Mouse (Mus musculus): ENCODE data around the gene Gm1043.

Gm1043 gene

GRCm38 (mm10) chr5:37109280-37109849, 24.2 kb downstream of the Gm1043 start:
- in situ Hi-C loops (cut with MboI, MseI): no loop called here

DNA sequence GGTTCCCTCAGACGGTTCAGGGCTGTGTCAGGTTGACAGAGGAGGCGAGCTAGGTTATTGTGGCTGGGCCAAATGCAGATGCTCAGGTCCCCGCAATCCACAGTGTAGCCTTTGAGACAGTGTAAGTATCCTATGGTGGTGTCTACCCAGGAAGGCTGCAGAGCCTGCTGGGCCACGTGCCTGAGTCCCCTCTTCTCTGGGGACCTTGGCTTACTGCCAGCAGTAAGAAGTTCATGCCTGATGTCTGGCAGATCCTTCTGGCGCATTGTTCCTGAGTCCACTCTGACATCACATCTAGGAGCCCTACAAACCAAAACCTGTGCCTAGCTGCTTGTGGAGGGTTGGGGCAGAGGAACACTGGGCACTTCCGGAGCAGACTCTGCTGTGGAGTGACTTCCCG, 27.2 kb downstream of the Gm1043 start:
- in situ Hi-C loops (cut with MboI, MseI): loop anchor here (5.0 kb wide), 1 partner anchor 155 kb away; no protein-coding TSS in a partner anchor

GRCm38 (mm10) chr5:37117126-37117525, 32.0 kb downstream of the Gm1043 start:
- in situ Hi-C loops (cut with MboI, MseI): loop anchor here (5.0 kb wide), 1 partner anchor 85 kb away; no protein-coding TSS in a partner anchor

DNA sequence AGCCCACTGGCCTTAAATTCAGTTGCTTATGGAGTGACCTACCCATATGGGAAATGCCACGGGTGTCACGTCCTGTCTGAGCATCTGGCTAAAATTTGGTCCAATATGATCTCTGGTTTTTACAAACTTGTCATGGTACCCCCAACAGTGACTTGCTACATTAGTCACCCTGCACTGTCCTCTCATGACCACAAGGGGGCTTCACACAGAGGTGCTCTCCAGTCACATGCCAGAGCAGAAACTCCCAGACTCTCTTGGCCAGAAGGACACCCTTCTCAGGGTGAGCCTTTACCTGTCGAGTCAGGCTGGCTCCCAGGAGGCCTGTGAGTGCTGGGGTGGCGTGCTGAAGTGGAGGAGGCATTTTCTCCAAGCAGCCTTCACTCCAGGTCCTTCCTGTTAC, 33.1 kb downstream of the Gm1043 start:
- in situ Hi-C loops (cut with MboI, MseI): loop anchor here (5.0 kb wide), 1 partner anchor 84 kb away; no protein-coding TSS in a partner anchor

DNA sequence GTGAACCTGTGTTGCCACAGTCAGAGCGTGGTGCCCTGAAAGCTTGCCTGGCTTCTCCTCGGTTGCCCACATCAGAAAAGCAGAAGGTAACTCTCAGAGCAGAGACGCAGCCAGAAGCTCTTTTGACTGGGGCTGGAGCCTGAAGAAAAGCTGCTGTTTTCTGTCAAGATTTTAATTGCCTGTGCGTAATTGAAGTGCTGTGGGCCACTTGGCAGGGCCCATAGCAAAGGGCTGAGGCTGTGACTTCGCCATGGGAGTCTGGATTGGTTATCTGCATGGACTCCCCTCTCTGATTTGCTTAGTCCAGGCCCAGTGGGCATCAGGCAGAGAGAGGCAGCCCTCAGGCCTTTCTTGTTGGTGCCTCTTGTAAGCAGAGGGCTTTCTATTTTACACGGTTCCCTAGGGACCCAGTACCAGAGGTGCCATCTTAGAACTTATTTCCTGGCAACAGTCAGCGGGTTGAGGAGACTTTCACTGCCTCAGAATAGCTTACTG, 36.1 kb downstream of the Gm1043 start:
- in situ Hi-C loops (cut with MboI, MseI): no loop called here

DNA sequence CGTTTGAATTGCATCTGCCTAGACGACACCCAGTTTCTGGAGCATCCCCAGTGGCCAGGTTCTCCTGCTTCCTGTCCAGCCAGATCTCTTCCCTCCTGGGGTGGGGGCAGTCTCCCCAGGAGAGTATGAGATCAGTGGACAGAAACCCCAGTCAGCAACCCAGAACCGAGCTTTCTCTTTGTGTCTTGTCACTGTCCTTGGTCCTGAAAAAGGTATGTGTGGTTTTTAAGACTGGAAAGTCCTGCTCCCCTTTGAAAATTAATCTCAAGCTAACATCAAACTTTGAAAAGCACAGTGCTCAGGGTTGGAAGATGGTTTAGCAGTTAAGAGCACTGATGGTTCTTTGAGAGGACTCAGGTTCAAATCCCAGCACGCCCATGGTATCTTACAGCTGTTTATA, 46.7 kb downstream of the Gm1043 start:
- in situ Hi-C loops (cut with MboI, MseI): no loop called here

- in situ Hi-C loops (cut with MboI, MseI): no loop called here
These were observed 56.6 kb downstream of the Gm1043 start for GRCm38 (mm10) chr5:37141745-37142144.

GRCm38 (mm10) chr5:37147536-37147935, 62.4 kb downstream of the Gm1043 start:
- in situ Hi-C loops (cut with MboI, MseI): no loop called here

DNA sequence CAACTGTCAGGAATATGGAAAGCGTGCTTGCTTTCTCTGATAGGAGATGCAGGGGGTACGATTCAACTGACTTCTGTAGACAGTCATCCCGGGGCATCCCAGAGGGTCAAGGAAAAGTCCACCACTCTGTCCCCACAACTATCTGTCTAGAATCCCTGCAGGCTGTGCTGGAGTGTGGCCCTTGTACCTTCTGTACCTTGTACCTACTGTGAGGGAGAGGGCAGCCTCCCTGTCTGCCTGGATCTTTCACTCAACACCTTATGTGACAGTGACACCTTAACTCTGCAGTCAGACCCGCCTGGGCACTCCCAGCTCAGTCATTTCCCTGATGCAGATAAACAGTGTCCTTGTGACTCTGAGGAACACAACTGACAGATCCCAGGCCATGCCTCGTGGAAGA, 65.5 kb downstream of the Gm1043 start:
- in situ Hi-C loops (cut with MboI, MseI): no loop called here

DNA sequence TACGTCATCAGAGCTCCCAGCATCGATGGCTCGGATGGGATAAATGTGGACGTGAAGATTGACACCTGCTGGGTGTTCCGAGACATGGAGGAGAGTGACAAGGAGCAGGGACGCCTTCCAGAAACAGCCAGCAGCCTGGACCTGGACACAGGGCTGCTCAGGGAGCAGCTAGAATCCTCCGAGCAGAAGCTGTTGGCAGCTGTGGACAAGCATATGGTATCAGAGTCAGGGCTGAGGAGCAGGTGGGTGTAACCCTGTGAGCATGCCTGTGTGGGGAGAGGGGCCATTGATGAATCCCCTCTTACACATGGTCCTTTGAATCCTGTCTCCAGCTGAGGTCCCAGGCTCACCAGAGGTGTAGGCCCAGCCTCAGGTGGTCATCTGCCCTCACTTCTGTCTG, 69.3 kb downstream of the Gm1043 start:
- in situ Hi-C loops (cut with MboI, MseI): no loop called here

DNA sequence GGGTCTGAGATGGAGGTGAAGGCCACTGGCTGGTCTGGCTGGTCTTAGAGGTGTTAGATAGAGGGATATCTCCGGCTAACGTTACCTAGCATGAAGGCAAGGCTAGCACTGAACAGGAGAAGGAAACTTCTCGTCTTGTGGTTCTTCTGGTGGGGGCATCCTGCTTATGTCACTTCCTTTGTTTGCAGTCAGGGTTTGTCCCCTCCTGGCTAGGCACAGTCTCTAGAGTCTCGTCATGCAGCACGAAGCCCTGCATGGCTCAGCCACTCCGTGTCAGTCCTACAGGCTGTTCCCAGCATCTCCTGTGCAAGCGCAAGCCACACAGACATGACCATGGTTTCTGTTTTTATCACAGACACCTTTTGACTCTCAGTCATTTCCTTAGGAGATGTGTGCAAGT, 73.2 kb downstream of the Gm1043 start:
- in situ Hi-C loops (cut with MboI, MseI): no loop called here

- in situ Hi-C loops (cut with MboI, MseI): no loop called here
These were observed 78.0 kb downstream of the Gm1043 start for GRCm38 (mm10) chr5:37162871-37163781.

GRCm38 (mm10) chr5:37176466-37176865, 91.3 kb downstream of the Gm1043 start:
- in situ Hi-C loops (cut with MboI, MseI): no loop called here

GRCm38 (mm10) chr5:37177061-37177460, 91.9 kb downstream of the Gm1043 start:
- in situ Hi-C loops (cut with MboI, MseI): no loop called here

GRCm38 (mm10) chr5:37178811-37179210, 93.6 kb downstream of the Gm1043 start:
- in situ Hi-C loops (cut with MboI, MseI): no loop called here

- in situ Hi-C loops (cut with MboI, MseI): no loop called here
These were observed 94.7 kb downstream of the Gm1043 start for GRCm38 (mm10) chr5:37179872-37180271.

DNA sequence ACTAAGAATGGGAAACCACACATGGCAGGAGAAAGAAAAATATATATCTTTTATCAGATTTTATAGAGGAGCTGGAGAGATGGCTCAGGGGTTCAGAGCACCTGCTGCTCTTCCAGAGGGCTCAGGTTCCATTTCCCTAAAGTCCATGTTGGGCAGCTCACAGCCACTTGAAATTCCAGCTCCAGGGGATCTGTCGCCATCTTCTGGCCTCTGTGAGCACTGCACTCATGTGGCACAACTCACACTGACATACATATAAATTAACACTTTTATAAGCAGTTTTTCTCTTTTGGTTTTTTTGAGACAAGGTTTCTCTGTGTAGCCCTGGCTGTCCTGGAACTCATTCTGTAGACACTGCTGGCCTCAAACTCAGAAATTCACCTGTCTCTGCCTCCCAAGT, 95.5 kb downstream of the Gm1043 start:
- in situ Hi-C loops (cut with MboI, MseI): no loop called here

- in situ Hi-C loops (cut with MboI, MseI): no loop called here
These were observed 99.4 kb downstream of the Gm1043 start for GRCm38 (mm10) chr5:37184605-37185004.

DNA sequence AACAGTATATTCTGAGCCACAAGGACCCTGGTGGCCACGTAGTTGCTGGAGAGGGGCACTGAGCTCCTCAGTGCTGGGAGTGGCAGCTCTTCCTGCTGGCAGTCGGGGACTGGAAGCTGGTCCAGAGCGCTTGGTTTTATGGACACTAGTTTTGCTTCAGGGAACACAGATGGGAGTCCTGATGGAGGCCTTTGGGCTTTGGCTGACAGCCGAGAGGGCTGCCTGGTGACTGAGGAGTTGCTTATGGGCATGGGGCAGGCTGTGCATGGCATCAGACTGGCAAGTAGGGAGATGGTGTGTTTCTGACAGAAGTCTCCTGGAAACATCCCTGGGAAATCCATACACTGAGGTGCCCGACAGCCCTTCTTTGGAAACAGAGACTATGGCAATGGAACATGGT, 105.2 kb downstream of the Gm1043 start:
- in situ Hi-C loops (cut with MboI, MseI): no loop called here

DNA sequence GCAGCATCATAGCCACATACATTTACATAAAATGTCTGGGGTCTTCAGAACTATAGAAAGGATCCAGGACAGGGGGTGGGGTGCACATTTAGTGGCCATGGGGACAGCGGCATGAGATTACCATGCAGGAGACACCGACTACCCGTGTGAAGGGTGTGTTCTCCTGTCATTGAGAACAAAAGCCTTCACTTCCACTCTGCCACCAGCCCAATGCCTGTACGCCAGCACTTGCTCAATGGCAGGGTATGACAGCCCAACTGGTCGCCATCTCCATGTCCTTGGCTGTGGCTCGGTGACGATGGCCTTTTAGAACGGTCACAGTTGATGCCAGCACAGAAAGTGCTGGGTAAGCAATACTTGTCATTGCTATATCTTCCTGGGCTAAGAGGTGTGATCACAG, 111.0 kb downstream of the Gm1043 start:
- in situ Hi-C loops (cut with MboI, MseI): no loop called here

DNA sequence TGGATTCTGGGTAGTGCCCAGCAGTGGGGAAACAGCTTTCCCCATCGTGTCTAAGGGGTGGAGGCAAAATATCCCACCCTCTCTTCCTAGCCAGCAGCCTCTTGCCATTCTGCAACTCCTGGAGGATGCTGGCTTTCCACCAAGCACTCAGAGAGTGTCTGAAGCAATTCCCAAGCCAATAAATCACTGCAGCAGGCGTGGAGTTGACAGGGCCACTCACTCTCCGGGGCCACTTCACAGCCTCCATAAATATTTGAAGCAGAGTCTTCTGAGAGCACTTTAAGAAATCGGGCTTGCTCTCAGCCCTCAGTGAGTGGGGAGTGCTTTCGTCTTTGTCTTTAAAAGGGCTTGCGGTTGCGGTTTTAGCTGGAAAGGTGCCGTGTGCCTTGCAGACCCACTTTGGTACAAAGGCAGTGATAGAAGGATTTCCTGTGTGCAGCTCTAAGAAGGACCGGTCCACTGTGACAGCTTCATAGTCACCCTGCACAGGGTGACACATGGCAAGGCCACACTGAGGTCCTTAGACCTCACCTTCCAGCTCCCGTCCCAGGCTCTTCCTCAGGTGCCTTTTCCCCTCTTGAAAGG, 111.6 kb downstream of the Gm1043 start:
- in situ Hi-C loops (cut with MboI, MseI): no loop called here

- in situ Hi-C loops (cut with MboI, MseI): no loop called here
These were observed 112.3 kb downstream of the Gm1043 start for GRCm38 (mm10) chr5:37197423-37197822.
